Mouse (Mus musculus) embryonic stem cell, embryonic (primary cell): ENCODE measurements around the gene Cbarp.

Experiments used
- CTCF ChIA-PET, 4 experiments: fragments of 300-600 bp in 2 of 4; fragments of 350-600 bp in 2 of 4; sonication (Branson Sonifier 250); formaldehyde crosslinking; loops; one replicate each; lab custom pipeline; 2022; ENCODE audit warnings: inconsistent platforms in 2 of 4; lab: Charles Lee
- POLR2A ChIA-PET, 4 experiments: fragments of 300-600 bp in 2 of 4; fragments of 350-600 bp in 2 of 4; sonication (Branson Sonifier 250); formaldehyde crosslinking; loops; one replicate each; lab custom pipeline; 2022; ENCODE audit warnings: antibody characterized with exemption in 4 of 4, inconsistent platforms in 1 of 4; lab: Charles Lee

Gene Cbarp

DNA sequence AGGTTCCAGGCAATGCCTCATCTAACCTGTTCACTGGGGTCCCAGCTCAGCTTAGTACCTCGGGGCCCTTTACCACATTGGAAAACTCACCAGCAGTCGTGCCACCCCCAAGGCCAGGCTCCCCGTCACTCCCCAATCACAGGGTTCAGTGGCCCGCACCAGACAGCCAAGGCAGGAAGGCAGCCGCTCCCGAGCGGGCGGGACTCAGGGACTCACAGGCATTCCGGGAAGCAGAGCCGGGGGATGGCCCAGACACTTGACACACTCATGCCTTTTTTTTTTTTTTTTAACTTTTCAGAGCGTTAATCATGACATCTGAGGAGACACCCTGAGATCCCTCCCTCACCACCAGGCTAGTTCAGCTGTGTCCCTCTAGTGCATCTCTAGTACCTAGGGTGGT, 39.7 kb downstream of the Cbarp start:
- ChIA-PET POLR2A (interaction anchor here in 2 of 4 experiments (0.6 to 2.5 kb wide), 6 partner anchors 14 to 67 kb away, joined by 3 to 8 read pairs (median 4); partner anchors contain the start of gene Stk11 (in 2 of the 2)), CTCF (interaction anchor here (0.6 to 1.4 kb wide), 4 partner anchors 18 to 125 kb away, joined by 3 to 6 read pairs (median 4); partner anchors contain the start of gene Mum1 (in 1 of the 4))

DNA sequence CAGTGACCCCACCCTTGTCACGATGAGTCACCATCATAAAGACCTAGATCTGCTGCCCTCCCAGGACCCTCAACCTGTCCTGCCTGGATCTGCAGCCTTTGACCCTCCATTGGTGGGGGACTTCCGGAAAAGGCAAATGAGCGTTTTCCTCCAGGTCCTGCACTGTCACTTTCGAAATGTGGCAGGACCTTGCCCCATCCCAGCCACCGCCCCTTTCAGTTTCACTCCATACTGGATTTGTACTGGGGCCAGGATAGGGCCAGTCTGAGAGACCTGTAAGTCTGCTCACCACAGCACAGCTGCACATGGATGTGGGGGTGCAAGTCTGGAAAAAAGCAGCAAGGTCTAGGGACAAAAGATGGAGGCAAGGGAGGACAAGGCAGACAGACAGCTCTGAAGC, 42.0 kb downstream of the Cbarp start:
- POLR2A ChIA-PET: interaction anchor here in 2 of 4 experiments (0.5 to 2.8 kb wide), 5 partner anchors 8 to 88 kb away, joined by 3 to 13 read pairs (median 4); no protein-coding TSS in a partner anchor
- CTCF ChIA-PET: interaction anchor here in 2 of 4 experiments (0.6 kb wide), 3 partner anchors 101 to 330 kb away, joined by 3 to 8 read pairs (median 5); no protein-coding TSS in a partner anchor

DNA sequence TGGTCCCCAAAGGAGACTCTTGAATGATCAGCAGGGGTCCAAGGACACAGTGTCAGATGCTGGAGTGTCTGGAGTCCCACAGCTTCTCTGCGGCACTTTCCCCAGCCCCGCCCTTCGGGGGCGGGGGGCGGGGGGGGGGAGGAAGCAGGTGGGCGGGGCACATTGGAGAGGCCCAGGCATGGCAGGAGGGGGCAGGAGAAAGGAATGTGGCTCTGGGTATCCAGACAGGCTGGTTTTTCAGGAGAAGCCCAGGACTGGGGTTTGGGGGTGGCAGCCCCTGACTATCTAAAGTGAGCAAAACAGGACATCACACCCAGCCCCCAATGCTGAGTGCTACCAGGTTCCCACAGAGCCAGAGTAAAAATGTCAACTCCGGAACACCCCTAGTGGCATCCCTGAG, 43.4 kb downstream of the Cbarp start:
- ChIA-PET CTCF (interaction anchor here in 2 of 4 experiments (0.6 to 1.2 kb wide), 7 partner anchors 14 to 113 kb away, joined by 3 to 4 read pairs (median 4); partner anchors contain the start of genes Stk11 (in 1 of the 2) and Tmem259 (in 1 of the 2)), POLR2A (interaction anchor here in 2 of 4 experiments (0.6 to 2.8 kb wide), 10 partner anchors 8 to 243 kb away, joined by 3 to 11 read pairs (median 4); partner anchors contain the start of genes Ptbp1 (in 2 of the 2), Sbno2 (in 1 of the 2) and Stk11 (in 1 of the 2))

DNA sequence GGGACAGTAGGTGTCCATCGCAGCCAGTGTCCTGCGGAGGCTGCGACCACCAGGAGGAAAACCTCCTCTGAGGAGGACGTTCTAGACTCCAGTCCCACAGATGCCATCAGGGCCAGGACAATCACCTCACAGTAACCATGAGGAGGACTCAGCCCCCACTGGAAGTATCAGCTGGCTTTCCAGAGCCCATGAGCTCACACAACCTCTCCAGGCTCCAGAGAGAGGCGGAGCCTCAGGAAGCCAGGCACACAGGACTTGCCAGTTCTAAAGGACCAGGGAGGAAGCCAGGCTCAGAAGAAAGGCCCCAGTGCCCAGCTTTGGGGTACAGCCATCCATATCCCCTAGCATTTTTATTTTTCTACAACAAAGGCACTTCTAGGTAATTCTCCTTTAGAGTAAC, 45.1 kb downstream of the Cbarp start:
- ChIA-PET POLR2A (interaction anchor here in 3 of 4 experiments (0.6 to 2.5 kb wide), 16 partner anchors 8 to 89 kb away, joined by 3 to 6 read pairs (median 3); partner anchors contain the start of genes 1600002K03Rik (in 1 of the 3) and Gpx4 (in 1 of the 3)), CTCF (no interaction called here)

DNA sequence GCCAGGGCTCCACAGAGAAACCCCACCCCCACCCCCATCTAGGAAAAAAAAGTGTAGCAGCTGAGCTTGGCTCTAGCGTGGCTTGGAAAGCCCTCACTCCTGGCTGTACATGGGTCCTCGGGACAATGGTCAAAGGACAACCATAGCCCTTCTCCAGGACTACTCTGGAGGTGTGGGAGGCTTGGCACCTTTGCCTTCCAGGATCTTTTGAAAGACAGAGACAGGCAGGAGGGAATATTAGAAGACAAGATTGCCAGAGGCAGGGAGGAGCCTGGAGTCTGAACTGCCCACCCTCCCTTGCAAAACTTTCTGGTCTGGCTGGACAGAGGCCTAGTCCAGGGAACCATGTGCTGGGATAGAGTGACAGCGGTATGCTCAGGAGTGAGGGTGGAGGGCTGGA, 46.0 kb downstream of the Cbarp start:
- CTCF ChIA-PET: interaction anchor here in 1 of 4 experiments (0.5 to 0.6 kb wide), 2 partner anchors 245 to 445 kb away, joined by 3 to 4 read pairs; no protein-coding TSS in a partner anchor
- POLR2A ChIA-PET: interaction anchor here in 2 of 4 experiments (0.7 to 2.0 kb wide), 7 partner anchors 10 to 329 kb away, joined by 3 to 6 read pairs (median 3); no protein-coding TSS in a partner anchor

DNA sequence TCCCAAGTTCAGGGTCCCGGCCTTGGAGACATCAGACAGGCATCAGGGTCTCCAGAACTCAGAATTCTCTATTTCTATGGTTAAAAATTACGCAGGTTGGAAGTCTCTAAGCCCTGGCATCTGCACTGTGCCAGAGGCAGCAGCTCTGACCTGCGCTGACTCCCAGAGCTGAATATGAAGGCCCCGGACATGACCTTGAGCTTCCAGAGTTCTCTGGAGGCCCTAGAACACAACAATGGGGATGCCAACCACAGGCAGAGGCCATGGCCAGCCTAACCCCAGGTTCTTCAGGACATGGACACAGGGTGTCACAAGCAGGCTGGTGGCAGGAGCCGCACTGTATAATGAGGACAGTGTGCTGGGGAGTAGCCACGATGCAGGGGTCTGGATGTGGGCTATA, 46.5 kb downstream of the Cbarp start:
- ChIA-PET POLR2A (interaction anchor here in 2 of 4 experiments (0.7 to 2.0 kb wide), 3 partner anchors 40 to 328 kb away, joined by 3 to 6 read pairs (median 3); no protein-coding TSS in a partner anchor), CTCF (interaction anchor here in 2 of 4 experiments (0.5 to 0.6 kb wide), 2 partner anchors 445 to 841 kb away, joined by 3 to 4 read pairs; no protein-coding TSS in a partner anchor)

DNA sequence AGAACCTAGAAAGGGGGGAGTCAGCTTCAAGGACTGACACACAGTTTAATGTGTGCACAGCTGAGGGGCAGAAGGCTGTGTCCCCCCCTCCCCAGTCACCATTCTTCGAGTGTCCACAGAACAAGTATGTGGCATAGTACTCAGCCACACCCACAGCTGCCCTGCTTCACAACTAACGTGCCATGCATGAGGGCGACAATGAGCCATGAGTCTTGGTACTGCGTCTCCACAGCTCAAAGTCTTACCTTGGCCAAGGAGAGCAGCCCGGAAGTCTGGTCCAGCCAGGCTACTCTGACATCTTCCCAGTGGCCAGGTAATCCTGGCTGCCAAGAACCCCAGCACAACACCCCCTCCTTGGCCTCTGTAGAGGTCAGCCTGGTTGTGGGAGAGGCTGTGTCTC, 47.9 kb downstream of the Cbarp start:
- ChIA-PET CTCF (interaction anchor here in 2 of 4 experiments (0.5 to 1.8 kb wide), 3 partner anchors 21 to 133 kb away, joined by 3 to 4 read pairs (median 4); partner anchors contain the start of gene Wdr18 (in 1 of the 2)), POLR2A (interaction anchor here in 3 of 4 experiments (0.6 to 2.1 kb wide), 16 partner anchors 9 to 663 kb away, joined by 3 to 7 read pairs (median 3); partner anchors contain the start of genes Sbno2 (in 1 of the 3) and Stk11 (in 1 of the 3))

DNA sequence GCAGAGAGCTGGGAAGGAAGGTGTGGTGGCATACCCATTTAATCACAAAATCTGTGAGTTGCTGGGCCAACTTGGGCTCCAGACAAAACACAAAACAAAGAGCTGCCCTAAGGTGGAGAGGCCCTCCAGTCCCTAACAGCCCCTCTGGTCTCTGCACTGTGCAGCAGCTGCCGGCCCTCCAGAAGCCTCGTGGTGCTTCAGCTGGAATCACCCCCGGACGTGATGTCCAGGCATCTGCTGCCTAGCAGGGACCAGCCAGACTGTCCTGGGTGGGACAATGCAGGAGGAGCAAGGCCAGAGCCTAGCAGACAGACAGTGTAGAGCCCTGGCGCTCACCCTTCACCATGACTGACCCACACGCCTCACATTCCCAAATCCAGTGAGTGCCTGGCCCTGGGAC, 49.1 kb downstream of the Cbarp start:
- POLR2A ChIA-PET: interaction anchor here in 2 of 4 experiments (0.6 to 2.1 kb wide), 7 partner anchors 9 to 116 kb away, joined by 3 to 7 read pairs (median 4); partner anchors contain the start of gene Sbno2 (in 1 of the 2)
- CTCF ChIA-PET: interaction anchor here in 1 of 4 experiments (1.8 kb wide), 1 partner anchor 132 kb away, joined by 4 read pairs; the partner anchor contains the start of gene Wdr18

DNA sequence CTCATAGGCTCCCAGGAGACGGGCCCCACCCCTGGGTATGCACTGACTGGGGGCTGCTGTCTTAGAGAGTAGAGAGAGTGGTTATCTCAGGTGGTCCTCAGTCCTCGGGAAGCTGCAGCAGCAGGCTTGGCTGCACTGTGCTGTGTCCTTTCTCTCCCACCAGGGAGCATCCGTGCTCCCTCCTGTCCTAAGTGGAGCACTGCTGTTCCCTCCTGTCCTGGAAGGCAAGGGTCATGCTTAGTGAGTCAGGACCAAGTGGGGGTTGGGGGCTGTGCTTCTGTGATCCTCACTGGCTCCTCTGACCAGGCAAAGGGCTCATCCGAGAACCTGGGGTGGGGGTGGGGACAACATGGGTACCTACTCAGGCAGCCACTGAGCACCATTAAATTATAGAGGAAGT, 51.5 kb downstream of the Cbarp start:
- CTCF ChIA-PET: interaction anchor here in 1 of 4 experiments (0.6 kb wide), 1 partner anchor 377 kb away, joined by 4 read pairs; no protein-coding TSS in a partner anchor
- POLR2A ChIA-PET: interaction anchor here in 1 of 4 experiments (1.2 to 1.5 kb wide), 2 partner anchors 16 to 104 kb away, joined by 3 to 4 read pairs; partner anchors contain the start of gene Sbno2

DNA sequence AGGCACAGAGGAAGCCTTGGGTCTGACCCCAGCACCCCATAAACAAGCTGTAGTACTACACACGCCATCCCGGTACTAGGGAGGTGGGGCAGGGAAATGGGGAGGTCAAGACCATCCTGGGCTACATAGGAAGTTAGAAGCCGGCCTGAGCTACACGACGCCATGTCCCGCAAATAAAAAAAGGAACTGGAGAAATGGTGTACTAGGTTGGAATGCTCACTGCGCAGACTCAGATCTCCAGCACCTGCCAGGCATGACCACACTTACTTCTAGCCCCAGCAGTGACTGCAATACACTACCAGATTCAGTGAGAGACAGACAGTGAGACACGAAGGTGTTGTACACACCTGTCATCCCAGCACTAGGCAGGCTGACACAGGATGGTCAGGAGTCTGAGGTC, 53.2 kb downstream of the Cbarp start:
- ChIA-PET CTCF (interaction anchor here in 2 of 4 experiments (0.5 to 1.2 kb wide), 2 partner anchors 19 to 84 kb away, joined by 3 to 4 read pairs; no protein-coding TSS in a partner anchor), POLR2A (interaction anchor here in 2 of 4 experiments (0.7 to 1.2 kb wide), 6 partner anchors 9 to 103 kb away, joined by 3 to 4 read pairs (median 3); partner anchors contain the start of gene Tmem259 (in 1 of the 2))

DNA sequence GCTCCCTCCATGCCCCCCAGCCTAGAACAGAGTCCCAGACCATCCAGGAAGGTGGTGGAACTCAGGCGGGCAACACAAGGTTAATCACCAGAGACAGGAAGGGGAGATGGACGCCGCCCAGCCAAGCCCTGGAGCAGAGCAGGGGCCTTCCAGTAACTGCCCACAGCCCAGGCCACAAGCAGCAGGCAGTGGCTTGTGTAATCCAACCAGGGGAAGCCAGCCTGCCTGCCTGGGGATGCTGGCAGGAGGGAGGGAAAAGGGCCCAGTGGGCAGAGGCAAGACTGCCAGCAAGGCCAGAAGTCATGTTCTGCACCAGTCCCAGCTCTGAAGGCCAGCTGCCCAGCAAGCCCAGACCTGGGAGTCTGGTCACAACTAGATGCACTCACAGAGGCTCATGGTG, 53.8 kb downstream of the Cbarp start:
- POLR2A ChIA-PET: interaction anchor here in 2 of 4 experiments (1.0 to 1.5 kb wide), 2 partner anchors 47 to 102 kb away, joined by 3 read pairs; partner anchors contain the start of gene Tmem259 (in 1 of the 2)
- CTCF ChIA-PET: interaction anchor here in 2 of 4 experiments (0.8 to 1.2 kb wide), 2 partner anchors 19 to 96 kb away, joined by 3 to 7 read pairs; no protein-coding TSS in a partner anchor

DNA sequence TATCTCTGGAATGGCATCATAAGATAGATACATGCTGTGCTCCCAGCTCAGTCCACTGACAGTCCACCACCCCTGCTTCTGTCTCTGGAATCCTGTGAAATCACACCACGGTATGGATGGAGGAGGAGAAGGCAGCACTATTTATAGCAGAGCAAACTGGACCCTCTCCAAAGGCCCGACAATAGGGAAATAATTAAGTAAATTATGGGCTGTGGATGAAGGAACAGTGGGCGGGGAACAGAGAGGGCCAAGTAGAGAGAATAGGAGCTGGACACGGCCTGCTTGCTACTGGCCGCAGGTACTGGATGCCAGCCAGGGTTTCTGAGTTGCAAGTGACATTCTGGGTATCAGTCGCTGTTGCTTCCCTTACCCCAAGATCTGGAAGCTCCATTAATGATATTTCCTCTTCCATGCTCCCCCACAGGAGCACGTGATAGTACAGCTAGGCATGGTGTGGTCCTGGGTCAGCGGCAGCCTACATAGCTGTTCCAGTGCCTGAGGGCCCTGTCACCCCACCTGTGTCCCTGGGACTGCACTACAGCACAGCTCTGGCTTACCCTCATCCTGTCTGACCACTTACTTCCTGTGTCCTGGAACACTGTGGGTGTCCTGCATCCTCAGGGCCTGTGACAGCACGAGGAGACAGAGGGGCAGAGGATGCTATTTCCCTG, 55.7 kb downstream of the Cbarp start:
- ChIA-PET CTCF (interaction anchor here in 2 of 4 experiments (0.9 to 1.1 kb wide), 2 partner anchors 51 to 176 kb away, joined by 3 to 4 read pairs; partner anchors contain the start of gene Dazap1 (in 1 of the 2)), POLR2A (interaction anchor here in 3 of 4 experiments (0.5 to 2.3 kb wide), 6 partner anchors 11 to 201 kb away, joined by 3 to 7 read pairs (median 4); no protein-coding TSS in a partner anchor)

DNA sequence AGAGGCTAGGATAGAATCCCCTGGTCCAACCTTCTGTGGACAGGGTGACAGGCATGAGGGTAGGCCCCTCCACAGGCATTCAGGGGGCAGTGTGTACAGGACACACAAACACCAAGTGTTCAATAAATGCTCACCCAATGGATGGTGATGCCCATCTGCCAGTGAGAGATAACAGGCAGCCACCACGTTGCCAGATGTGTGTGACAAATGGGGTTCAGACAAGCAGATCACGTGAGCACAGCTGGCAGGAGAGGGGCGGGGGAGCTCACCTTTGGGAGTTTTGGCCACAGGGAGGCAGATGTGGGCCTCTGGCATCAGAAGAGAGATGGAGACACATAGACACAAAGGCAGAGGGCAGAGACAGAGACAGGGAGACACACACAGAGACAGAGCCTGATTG, 59.6 kb downstream of the Cbarp start:
- POLR2A ChIA-PET: interaction anchor here in 2 of 4 experiments (0.7 to 1.9 kb wide), 10 partner anchors 9 to 173 kb away, joined by 3 to 6 read pairs (median 4); partner anchors contain the start of genes Med16 (in 1 of the 2) and Tmem259 (in 1 of the 2)
- CTCF ChIA-PET: interaction anchor here in 1 of 4 experiments (0.8 to 1.0 kb wide), 2 partner anchors 31 to 34 kb away, joined by 3 to 4 read pairs; partner anchors contain the start of gene Stk11
